Mouse (Mus musculus) heart, postnatal 0 days (tissue): ENCODE data around the gene Tmsb10. TPM values are rescaled to one million over a fixed set of nuclear protein-coding genes. Genes with fewer than 3 reads are reported as not detected.
A peak's percentile ranks its signal among the peaks of the same experiment; 100 is the strongest.

Experiments used
- ATAC-seq: fragments of 200-750 bp; cut with Nextera tagmentation; 2 replicates; pipeline ENCODE4 v1.8.0; 2017; ENCODE audit warnings: low read depth, moderate number of reproducible peaks, moderate library complexity; ENCODE audit not compliant: insufficient read depth
- DNase-seq: peaks from one replicate; pipeline ENCODE4 v3.0.0-alpha.2; 2016; ENCODE audit warnings: low spot score
- H3K27ac ChIP-seq: fragments of 300-500 bp; sonication (generic); 2 replicates; pipeline ENCODE4 v1.5.1; 2014; ENCODE audit warnings: low read depth, mild to moderate bottlenecking
- H3K27me3 ChIP-seq: fragments of 300-500 bp; sonication (generic); 2 replicates; pipeline ENCODE4 v1.6.1; 2014; ENCODE audit warnings: low read length, mixed read lengths; ENCODE audit not compliant: control insufficient read depth, insufficient read depth
- H3K36me3 ChIP-seq: fragments of 300-500 bp; sonication (generic); replicated peaks from 2 replicates; pipeline ENCODE4 v1.6.1; 2014; ENCODE audit warnings: low read length, mixed read lengths; ENCODE audit not compliant: control insufficient read depth, insufficient read depth
- H3K4me1 ChIP-seq: fragments of 300-500 bp; sonication (generic); 2 replicates; pipeline ENCODE4 v1.6.1; 2014; ENCODE audit warnings: antibody characterized with exemption; ENCODE audit not compliant: control insufficient read depth, insufficient read depth
- H3K4me2 ChIP-seq: fragments of 300-500 bp; sonication (generic); 2 replicates; pipeline ENCODE4 v1.6.1; 2014; ENCODE audit warnings: low read depth, mild to moderate bottlenecking, low read length, moderate library complexity
- H3K4me3 ChIP-seq: fragments of 300-500 bp; sonication (generic); 2 replicates; pipeline ENCODE4 v1.5.1; 2014; ENCODE audit warnings: low read depth, low read length
- H3K9ac ChIP-seq: fragments of 300-500 bp; sonication (generic); replicated peaks from 2 replicates; pipeline ENCODE4 v1.6.1; 2014; ENCODE audit warnings: low read depth, low read length, mixed read lengths
- H3K9me3 ChIP-seq: fragments of 300-500 bp; sonication (generic); replicated peaks from 2 replicates; pipeline ENCODE4 v1.6.1; 2016; ENCODE audit warnings: low read length; ENCODE audit not compliant: control insufficient read depth
- CTCF ChIP-seq: IDR thresholded peaks from 2 replicates; pipeline ENCODE4 v1.5.1; 2016; ENCODE audit warnings: antibody characterized with exemption, control low read depth, low read depth
- EP300 ChIP-seq: IDR thresholded peaks from 2 replicates; pipeline ENCODE4 v1.6.1; 2016; ENCODE audit warnings: antibody characterized with exemption, low read depth
- WGBS: fragments of 180-500 bp; shearing (Covaris S2); extraction: QIAGEN DNeasy Blood & Tissue Kit; methylation state at CpG from one replicate; pipeline ENCODE4 v1.1.7; 2014; 5-methylcytosine and 5-hydroxymethylcytosine counted together
- polyA plus RNA-seq: library from polyadenylated mRNA; unstranded; fragments of >200 nt; fragmentation: Nextera tagmentation; extraction: Ambion mirVana; gene quantifications from 2 replicates; pipeline ENCODE4 v1.2.1, GENCODE M21; 2015
- total RNA-seq: library from RNA; depleted of rRNA; stranded (reverse); fragments of >200 nt; gene quantifications from 2 replicates; pipeline ENCODE4 v1.2.3, GENCODE M21; 2014; ENCODE audit warnings: low replicate concordance

The Tmsb10 gene
- total and polyA plus RNA-seq, 2 experiments from 2014 or later: 43.7 to 1,264 TPM

- no peak overlapping the region for H3K27ac ChIP-seq
- no peaks in the 10 kb centered on the region for H3K27me3 ChIP-seq
- no peak for TF ChIP-seq CTCF
- TF ChIP-seq EP300: no peak
- no peaks in the 10 kb centered on the region for H3K4me1 ChIP-seq
- WGBS: 81% methylated on average over 5 of the region's 5 CpGs
- no peak overlapping the region for H3K9ac ChIP-seq
- no peak for DNase-seq
- H3K4me3 ChIP-seq: no peak overlapping the region
- H3K36me3 ChIP-seq: no peaks in the 10 kb centered on the region
- H3K9me3 ChIP-seq: no peaks in the 10 kb centered on the region
- no peak for ATAC-seq
- no peak overlapping the region for H3K4me2 ChIP-seq
Measured at GRCm38 (mm10) chr6:72960675-72961074, 2.1 kb upstream of the Tmsb10 start.

- no peak for DNase-seq
- Histone ChIP-seq H3K9me3 (no peaks in the 10 kb centered on the region), H3K4me3 (peak overlapping the region; percentile 83; the same call in 1 of the 2 replicates), H3K4me2 (peak overlapping the region; percentile 86), H3K4me1 (no peaks in the 10 kb centered on the region), H3K27me3 (no peaks in the 10 kb centered on the region), H3K36me3 (no peaks in the 10 kb centered on the region), H3K9ac (no peak overlapping the region), H3K27ac (no peak overlapping the region)
- 35% methylated on average over 4 of the region's 4 CpGs for WGBS
- no peak for ATAC-seq
- TF ChIP-seq EP300: no peak
- no peak for TF ChIP-seq CTCF
Measured at GRCm38 (mm10) chr6:72959175-72959574, 627 bp upstream of the Tmsb10 start.

GRCm38 (mm10) chr6:72957676-72958641, 589 bp downstream of the Tmsb10 start:
- peak overlapping the region; percentile 74 for H3K9ac ChIP-seq
- H3K36me3 ChIP-seq: no peaks in the 10 kb centered on the region
- peak overlapping the region; percentile 83 for H3K4me3 ChIP-seq
- ATAC-seq: peak; percentile 90
- H3K4me1 ChIP-seq: no peaks in the 10 kb centered on the region
- no peaks in the 10 kb centered on the region for H3K27me3 ChIP-seq
- DNase-seq: peak; percentile 63
- no peak for TF ChIP-seq CTCF
- 0 out of 2 replicates have a peak, but pooled peaks have one; percentile 46 for TF ChIP-seq EP300
- no peaks in the 10 kb centered on the region for H3K9me3 ChIP-seq
- WGBS: 2% methylated on average over 70 of the region's 75 CpGs
- peak overlapping the region; percentile 86 for H3K4me2 ChIP-seq
- H3K27ac ChIP-seq: peak overlapping the region; percentile 88

GRCm38 (mm10) chr6:72957093-72957435, 1.5 kb downstream of the Tmsb10 start:
- H3K4me1 ChIP-seq: no peaks in the 10 kb centered on the region
- no peaks in the 10 kb centered on the region for H3K36me3 ChIP-seq
- no peaks in the 10 kb centered on the region for H3K9me3 ChIP-seq
- H3K4me2 ChIP-seq: peak overlapping the region; percentile 86
- ATAC-seq: no peak
- no peak overlapping the region for H3K27ac ChIP-seq
- H3K4me3 ChIP-seq: peak overlapping the region; percentile 83
- peak overlapping the region; percentile 74; the same call in 1 of the 2 replicates for H3K9ac ChIP-seq
- TF ChIP-seq CTCF (no peak), EP300 (no peak)
- H3K27me3 ChIP-seq: no peaks in the 10 kb centered on the region
- 3% methylated on average over 14 of the region's 14 CpGs for WGBS
- DNase-seq: no peak

GRCm38 (mm10) chr6:72956199-72957092, 2.1 kb downstream of the Tmsb10 start:
- H3K27ac ChIP-seq: 0 out of 2 replicates have a peak overlapping the region, but pooled peaks have one; percentile 14
- no peaks in the 10 kb centered on the region for H3K36me3 ChIP-seq
- H3K4me1 ChIP-seq: no peaks in the 10 kb centered on the region
- peak overlapping the region; percentile 74; the same call in 1 of the 2 replicates for H3K9ac ChIP-seq
- WGBS: 14% methylated on average over 15 of the region's 15 CpGs
- H3K4me2 ChIP-seq: peak overlapping the region; percentile 86
- no peak for ATAC-seq
- H3K9me3 ChIP-seq: no peaks in the 10 kb centered on the region
- no peaks in the 10 kb centered on the region for H3K27me3 ChIP-seq
- TF ChIP-seq CTCF: no peak
- TF ChIP-seq EP300: peak; percentile 18; the same call in 1 of the 2 replicates
- H3K4me3 ChIP-seq: peak overlapping the region; percentile 83
- peak; percentile 26 for DNase-seq
